Mouse (Mus musculus) limb, embryonic 10.5 days (tissue): ENCODE data around the gene Klhl31. TPM values are rescaled to one million over a fixed set of nuclear protein-coding genes. Genes with fewer than 3 reads are reported as not detected.

Experiments used
- DNase-seq: peaks from one replicate; pipeline ENCODE4 v3.0.0-alpha.2; 2017; ENCODE audit warnings: low spot score
- H3K27ac ChIP-seq: fragments of 300-500 bp; sonication (generic); 2 replicates; pipeline ENCODE4 v1.5.1; 2016; ENCODE audit warnings: mild to moderate bottlenecking
- H3K27me3 ChIP-seq: fragments of 300-500 bp; sonication (generic); 2 replicates; pipeline ENCODE4 v1.6.1; 2016; ENCODE audit warnings: low read depth, mild to moderate bottlenecking; ENCODE audit not compliant: poor library complexity, severe bottlenecking
- H3K36me3 ChIP-seq: fragments of 300-500 bp; sonication (generic); 2 replicates; pipeline ENCODE4 v1.6.1; 2016; ENCODE audit warnings: mild to moderate bottlenecking, moderate library complexity
- H3K4me1 ChIP-seq: fragments of 300-500 bp; sonication (generic); 2 replicates; pipeline ENCODE4 v1.6.1; 2016
- H3K4me3 ChIP-seq: fragments of 300-500 bp; sonication (generic); 2 replicates; pipeline ENCODE4 v1.5.1; 2016; ENCODE audit warnings: mild to moderate bottlenecking, moderate library complexity
- H3K9me3 ChIP-seq: fragments of 300-500 bp; sonication (generic); replicated peaks from 2 replicates; pipeline ENCODE4 v1.6.1; 2016; ENCODE audit warnings: mild to moderate bottlenecking
- WGBS: fragments of 180-500 bp; shearing (Covaris S2); methylation state at CpG from one replicate; pipeline ENCODE4 v1.1.7; 2016; 5-methylcytosine and 5-hydroxymethylcytosine counted together
- polyA plus RNA-seq: library from polyadenylated mRNA; unstranded; fragments of >200 nt; fragmentation: Nextera tagmentation; extraction: Ambion mirVana; gene quantifications from 2 replicates; pipeline ENCODE4 v1.2.1, GENCODE M21; 2016

Klhl31 gene
- polyA plus RNA-seq, 1 experiment from 2014 or later, result 0.61 TPM

DNA sequence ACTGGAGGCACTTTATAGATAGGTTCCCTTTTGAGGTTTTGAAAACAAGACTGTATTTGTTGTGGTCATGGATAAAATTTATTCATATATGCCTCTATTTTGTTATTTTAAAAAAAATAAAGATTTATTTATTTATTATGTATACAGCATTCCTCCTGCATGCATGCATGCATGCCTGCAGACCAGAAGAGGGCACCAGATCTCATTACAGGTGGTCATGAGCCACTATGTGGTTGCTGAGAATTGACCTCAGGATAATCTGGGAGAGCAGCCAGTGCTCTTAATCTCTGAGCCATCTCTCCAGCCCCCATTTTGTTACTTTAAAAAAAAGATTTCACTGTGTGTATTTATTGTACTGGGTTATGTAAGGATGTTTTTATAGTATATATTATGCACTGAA lies 25.5 kb upstream of the Klhl31 start:
- DNase-seq, result no peak

DNA sequence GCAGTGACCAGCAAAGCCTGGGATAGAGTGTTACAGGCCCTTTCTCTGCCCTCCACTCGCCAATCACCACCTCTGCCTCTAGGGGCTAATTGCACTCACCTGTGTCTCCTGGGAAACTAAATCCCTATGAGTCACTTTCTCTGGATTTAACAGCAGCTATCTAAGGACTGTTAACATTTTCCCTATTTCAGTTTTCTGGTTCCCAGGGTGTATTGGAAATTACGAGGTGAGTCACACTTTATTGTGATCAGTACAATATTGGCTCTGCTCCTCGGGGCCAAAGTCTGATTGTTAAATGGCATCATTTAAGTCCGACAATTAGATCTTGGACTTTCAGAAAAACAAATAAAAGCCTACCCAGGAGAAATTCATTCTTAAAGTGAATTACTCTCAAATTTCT lies 24.0 kb upstream of the Klhl31 start:
- H3K4me1 ChIP-seq, result no peaks in the 10 kb centered on the region
- 77% methylated on average over 4 of the region's 4 CpGs for WGBS

More for the DNA sequence above, 25.5 kb upstream of the Klhl31 start:
- no peaks in the 10 kb centered on the region for H3K9me3 ChIP-seq
- H3K4me1 ChIP-seq, result no peaks in the 10 kb centered on the region
- H3K36me3 ChIP-seq, result no peaks in the 10 kb centered on the region
- no peak overlapping the region for H3K27ac ChIP-seq
- H3K4me3 ChIP-seq, result no peak overlapping the region
- H3K27me3 ChIP-seq, result no peaks in the 10 kb centered on the region

DNA sequence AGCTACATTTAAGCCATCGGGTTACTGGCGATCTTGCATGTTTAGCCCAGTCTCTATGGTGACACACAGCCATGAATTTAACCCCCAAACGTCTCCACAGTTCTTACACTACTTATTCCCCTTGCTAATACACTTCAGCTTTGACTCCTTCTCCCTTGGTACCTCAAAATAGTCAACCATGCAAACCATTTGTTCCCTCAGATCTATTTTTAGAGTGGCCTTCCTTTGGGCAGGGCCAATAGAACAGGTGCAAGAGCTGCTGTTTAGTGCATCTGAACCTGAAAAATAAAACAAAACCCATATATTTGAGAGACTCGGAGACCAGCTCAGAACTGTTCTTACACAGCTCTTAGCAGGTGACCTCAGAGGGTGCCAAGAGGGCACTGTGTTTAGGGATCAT lies 20.4 kb upstream of the Klhl31 start:
- 82% methylated on average over 4 of the region's 4 CpGs for whole genome bisulfite sequencing
- no peaks in the 10 kb centered on the region for H3K36me3 ChIP-seq
- no peak for DNase-seq
- H3K27me3 ChIP-seq, result no peaks in the 10 kb centered on the region
- no peak overlapping the region for H3K4me3 ChIP-seq
- H3K27ac ChIP-seq, result no peak overlapping the region
- no peaks in the 10 kb centered on the region for H3K4me1 ChIP-seq
- H3K9me3 ChIP-seq, result no peaks in the 10 kb centered on the region

More for the DNA sequence above, 24.0 kb upstream of the Klhl31 start:
- H3K9me3 ChIP-seq, result no peaks in the 10 kb centered on the region
- no peaks in the 10 kb centered on the region for H3K36me3 ChIP-seq
- no peak for DNase-seq
- H3K27me3 ChIP-seq, result no peaks in the 10 kb centered on the region
- H3K27ac ChIP-seq, result no peak overlapping the region
- no peak overlapping the region for H3K4me3 ChIP-seq

DNA sequence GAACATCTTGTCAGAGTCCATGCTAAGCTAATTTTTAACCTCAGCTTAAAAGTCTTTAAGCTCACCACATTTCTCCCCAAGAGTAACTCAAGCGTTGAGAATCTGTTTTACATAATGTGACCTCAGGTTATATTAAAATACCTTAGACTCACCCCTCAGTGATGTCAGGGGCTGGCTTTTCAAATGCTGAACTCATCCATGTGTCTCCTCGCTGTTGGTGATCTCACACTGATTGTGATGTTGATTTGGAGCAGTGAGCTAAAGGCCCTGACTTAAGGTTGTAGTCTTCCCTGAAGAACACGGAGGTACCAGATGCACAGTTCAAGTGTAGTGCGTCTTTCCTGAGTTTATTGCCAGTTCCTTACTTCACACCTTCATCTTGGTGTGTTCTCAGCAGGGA lies 19.5 kb upstream of the Klhl31 start:
- DNase-seq, result no peak
- Histone ChIP-seq H3K36me3 (no peaks in the 10 kb centered on the region), H3K4me1 (no peaks in the 10 kb centered on the region), H3K27me3 (no peaks in the 10 kb centered on the region), H3K27ac (no peak overlapping the region), H3K4me3 (no peak overlapping the region), H3K9me3 (no peaks in the 10 kb centered on the region)
- WGBS, result 52% methylated on average over 4 of the region's 4 CpGs

DNA sequence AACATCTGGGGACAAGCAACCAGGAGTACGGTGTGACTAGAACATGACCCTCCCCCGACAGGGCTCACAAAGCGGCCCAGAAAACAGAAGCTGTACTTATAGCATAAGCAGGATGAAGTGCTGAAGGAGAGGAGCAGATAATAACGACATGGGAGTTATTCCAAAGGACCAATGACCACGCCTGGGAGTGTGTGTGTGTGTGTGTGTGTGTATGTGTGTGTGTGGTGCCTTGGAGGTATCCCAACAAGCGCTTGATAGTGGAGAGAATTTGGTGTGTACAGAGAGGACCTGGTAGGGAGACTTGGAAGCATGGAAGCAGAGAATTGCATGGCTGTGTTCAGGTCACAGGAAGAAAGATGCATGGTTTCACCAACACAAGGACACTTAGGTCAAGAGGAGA lies 18.5 kb upstream of the Klhl31 start:
- Histone ChIP-seq H3K9me3 (no peaks in the 10 kb centered on the region), H3K36me3 (no peaks in the 10 kb centered on the region), H3K4me3 (no peak overlapping the region), H3K4me1 (no peaks in the 10 kb centered on the region), H3K27me3 (no peaks in the 10 kb centered on the region), H3K27ac (no peak overlapping the region)
- 86% methylated on average over 6 of the region's 6 CpGs for WGBS
- no peak for DNase-seq

DNA sequence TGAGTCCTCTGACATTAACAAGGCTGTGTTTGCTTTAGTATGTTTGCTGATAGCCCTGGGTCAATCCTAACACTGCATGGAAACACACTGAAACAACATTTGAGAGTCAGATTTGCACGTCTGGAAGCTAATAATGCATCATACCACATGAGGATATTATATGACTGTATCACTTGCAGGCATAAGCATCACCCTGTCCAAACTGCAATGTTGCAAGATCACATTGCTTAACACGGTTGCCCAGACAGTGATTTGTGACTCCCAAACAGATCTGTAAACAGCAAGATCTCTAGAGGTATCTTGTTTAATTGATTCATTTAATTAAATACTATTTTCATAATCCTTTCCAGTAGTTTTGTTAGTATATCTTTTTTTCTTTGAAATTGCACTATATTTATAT lies 17.9 kb upstream of the Klhl31 start:
- Histone ChIP-seq H3K36me3 (no peaks in the 10 kb centered on the region), H3K4me1 (no peaks in the 10 kb centered on the region), H3K9me3 (no peaks in the 10 kb centered on the region), H3K27me3 (no peaks in the 10 kb centered on the region), H3K4me3 (no peak overlapping the region), H3K27ac (no peak overlapping the region)
- WGBS, result 87% methylated on average over 2 of the region's 2 CpGs
- DNase-seq, result no peak

DNA sequence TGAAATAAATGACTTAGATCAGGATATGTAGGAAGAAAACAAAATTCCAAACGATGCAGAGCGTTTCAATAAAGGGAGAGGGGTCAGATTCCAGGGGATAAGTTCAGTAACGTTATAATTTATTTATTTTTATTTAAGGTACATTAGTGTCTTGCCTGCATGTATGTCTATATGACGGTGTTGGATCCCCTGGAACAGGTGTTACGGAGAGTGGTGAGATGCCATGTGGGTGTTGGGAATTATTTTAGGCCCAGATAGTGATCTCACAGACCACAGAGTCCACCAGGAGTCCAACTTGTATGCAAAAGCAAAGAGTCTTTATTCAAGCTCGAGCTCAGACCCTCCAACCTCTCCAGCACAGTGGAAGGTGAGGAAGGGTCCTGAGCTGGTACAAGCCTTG lies 16.2 kb upstream of the Klhl31 start:
- no peaks in the 10 kb centered on the region for H3K4me1 ChIP-seq
- WGBS, result 93% methylated on average over 6 of the region's 6 CpGs
- DNase-seq, result no peak
- H3K27ac ChIP-seq, result no peak overlapping the region
- no peak overlapping the region for H3K4me3 ChIP-seq
- no peaks in the 10 kb centered on the region for H3K36me3 ChIP-seq
- H3K27me3 ChIP-seq, result no peaks in the 10 kb centered on the region
- no peaks in the 10 kb centered on the region for H3K9me3 ChIP-seq

DNA sequence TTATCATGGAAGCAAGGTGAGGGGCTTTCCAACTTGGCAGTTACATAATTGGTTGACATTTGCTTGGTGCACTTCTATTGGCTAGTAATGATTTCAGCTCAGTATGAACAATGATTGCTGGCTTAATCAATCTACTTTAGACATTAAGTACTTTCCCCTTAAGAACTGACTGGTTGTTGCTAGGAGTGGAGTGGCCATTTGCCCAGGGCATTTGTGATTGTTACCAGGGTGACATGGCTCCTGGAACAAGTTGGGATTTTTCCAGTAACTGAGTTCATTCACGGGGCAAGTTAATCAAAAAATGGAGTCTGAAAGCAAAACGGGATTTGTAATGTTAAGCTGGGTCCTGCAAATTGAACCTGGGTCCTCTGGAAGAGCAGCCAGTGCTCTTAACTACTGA lies 15.8 kb upstream of the Klhl31 start:
- no peaks in the 10 kb centered on the region for H3K36me3 ChIP-seq
- H3K27me3 ChIP-seq, result no peaks in the 10 kb centered on the region
- no peak for DNase-seq
- H3K4me3 ChIP-seq, result no peak overlapping the region
- WGBS, result 74% methylated on average over 2 of the region's 2 CpGs
- H3K9me3 ChIP-seq, result no peaks in the 10 kb centered on the region
- no peak overlapping the region for H3K27ac ChIP-seq
- no peaks in the 10 kb centered on the region for H3K4me1 ChIP-seq

DNA sequence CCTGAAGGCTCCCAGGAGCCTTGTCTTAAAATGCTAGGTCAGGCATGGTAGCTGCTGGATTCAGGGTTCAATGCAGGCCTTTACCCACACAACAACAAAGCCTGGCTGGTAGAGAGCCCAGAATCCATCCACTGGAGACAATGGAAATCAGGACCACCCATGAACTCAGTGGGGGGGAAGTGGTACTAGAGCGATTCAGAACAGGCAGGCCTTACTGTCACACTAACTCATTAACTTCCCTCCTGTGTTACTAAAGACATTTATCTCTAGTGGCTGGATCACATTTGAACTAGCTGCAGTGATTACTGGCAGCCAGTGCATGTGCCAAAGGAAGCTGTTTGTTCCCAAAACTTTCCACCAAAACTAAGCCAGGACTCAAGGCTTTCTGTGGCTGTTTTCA lies 13.4 kb upstream of the Klhl31 start:
- Histone ChIP-seq H3K36me3 (no peaks in the 10 kb centered on the region), H3K27ac (no peak overlapping the region), H3K4me1 (no peaks in the 10 kb centered on the region), H3K9me3 (no peaks in the 10 kb centered on the region), H3K4me3 (no peak overlapping the region), H3K27me3 (no peaks in the 10 kb centered on the region)
- WGBS, result 80% methylated on average over 1 of the region's 1 CpGs
- DNase-seq, result no peak

DNA sequence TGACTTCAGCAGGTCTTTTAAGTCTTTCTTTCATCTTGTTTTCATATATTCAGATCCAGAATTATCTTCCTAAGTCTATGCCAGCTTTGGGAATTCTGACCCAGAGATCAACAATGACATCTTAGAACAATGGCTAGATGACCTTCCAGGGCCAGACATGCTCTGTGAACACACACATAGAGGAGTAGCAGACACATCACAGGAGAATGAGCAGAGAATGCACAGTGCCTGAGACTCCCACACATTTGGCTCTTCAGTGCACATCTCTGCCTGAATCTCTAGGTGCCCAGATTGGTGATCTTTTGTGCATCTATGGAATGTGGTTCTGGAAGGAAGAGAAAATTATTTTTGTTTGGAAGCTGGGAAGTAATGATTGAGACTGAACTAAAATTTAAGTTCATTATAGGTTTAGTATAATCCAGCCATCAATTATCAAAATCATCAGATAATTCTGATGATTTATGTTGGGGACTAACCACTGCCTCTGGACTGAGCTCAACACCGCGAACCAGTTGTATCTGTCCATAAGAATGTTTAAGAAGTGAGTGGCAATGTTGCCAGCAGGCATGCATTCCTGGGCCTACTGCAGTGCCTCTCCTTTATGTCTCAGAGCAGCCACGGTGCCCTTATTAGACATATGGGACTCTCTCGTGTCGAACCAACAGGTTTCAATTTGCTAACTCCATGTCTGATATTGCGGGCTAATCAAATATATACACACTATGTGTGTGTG lies 12.8 kb upstream of the Klhl31 start:
- H3K4me3 ChIP-seq, result no peak overlapping the region
- no peaks in the 10 kb centered on the region for H3K36me3 ChIP-seq
- DNase-seq, result no peak
- H3K4me1 ChIP-seq, result no peaks in the 10 kb centered on the region
- WGBS, result 86% methylated on average over 6 of the region's 6 CpGs
- H3K27me3 ChIP-seq, result no peaks in the 10 kb centered on the region
- no peaks in the 10 kb centered on the region for H3K9me3 ChIP-seq
- no peak overlapping the region for H3K27ac ChIP-seq

DNA sequence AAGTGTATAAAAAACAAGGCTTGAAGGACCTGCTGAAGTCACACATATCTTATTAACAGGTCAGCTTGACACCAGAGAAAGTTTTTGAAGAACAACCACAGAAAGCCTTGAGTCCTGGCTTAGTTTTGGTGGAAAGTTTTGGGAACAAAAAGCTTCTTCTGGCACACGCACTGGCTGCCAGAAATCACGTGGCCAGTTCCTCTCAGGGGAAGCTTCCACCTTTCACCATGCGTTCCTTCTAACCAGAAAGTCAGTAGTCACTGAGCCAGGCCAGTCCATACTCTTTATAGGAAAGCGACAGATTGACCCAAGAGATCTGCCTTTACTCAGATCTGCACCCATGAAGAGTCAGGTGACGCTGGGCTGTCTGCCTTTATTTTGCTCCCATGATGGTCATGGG lies 12.1 kb upstream of the Klhl31 start:
- Histone ChIP-seq H3K4me1 (no peaks in the 10 kb centered on the region), H3K27ac (no peak overlapping the region), H3K9me3 (no peaks in the 10 kb centered on the region), H3K27me3 (no peaks in the 10 kb centered on the region), H3K4me3 (no peak overlapping the region), H3K36me3 (no peaks in the 10 kb centered on the region)
- DNase-seq, result no peak
- 87% methylated on average over 5 of the region's 5 CpGs for WGBS

DNA sequence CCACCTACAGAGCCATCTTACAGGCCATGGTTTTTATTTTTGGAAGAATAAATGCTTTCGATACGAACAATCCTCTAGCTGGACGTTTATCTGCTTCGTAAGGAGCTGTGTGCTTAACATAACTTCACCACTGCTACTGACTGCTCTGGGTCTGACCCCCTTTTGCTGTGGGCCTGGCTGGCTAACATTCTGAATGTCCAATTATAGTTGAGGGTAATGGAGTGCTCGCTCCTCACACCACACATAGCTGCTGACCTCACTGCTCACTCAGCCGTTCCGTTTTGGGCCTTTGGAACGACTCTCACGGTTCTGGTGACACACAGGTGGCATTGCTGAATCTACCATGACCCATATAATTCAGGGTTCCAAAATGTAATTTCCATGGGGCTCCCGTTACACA lies 7.6 kb upstream of the Klhl31 start:
- H3K4me3 ChIP-seq, result no peak overlapping the region
- WGBS, result 89% methylated on average over 10 of the region's 10 CpGs
- no peaks in the 10 kb centered on the region for H3K4me1 ChIP-seq
- H3K9me3 ChIP-seq, result no peaks in the 10 kb centered on the region
- no peaks in the 10 kb centered on the region for H3K27me3 ChIP-seq
- no peak for DNase-seq
- H3K36me3 ChIP-seq, result no peaks in the 10 kb centered on the region
- no peak overlapping the region for H3K27ac ChIP-seq

DNA sequence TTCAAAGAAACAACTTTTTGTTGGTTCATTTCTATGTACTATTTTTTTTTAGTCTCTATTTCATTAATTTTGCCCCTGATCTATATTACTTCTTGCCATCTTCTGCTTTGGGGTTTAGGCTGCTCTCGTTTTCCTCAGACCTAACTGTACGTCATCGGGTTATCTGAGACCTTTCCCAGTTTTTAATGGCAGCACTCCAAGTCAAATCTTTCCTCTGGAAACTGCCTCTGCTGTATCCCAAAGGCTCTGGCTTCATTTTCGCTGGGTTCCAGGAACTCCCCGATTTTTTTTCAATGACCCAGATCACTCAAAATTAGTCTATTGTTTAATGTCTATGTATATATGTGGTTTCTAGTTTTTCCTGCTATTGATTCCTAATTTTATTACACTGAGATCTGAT lies 6.6 kb upstream of the Klhl31 start:
- Histone ChIP-seq H3K4me1 (no peaks in the 10 kb centered on the region), H3K27ac (no peak overlapping the region), H3K36me3 (no peaks in the 10 kb centered on the region), H3K27me3 (no peaks in the 10 kb centered on the region), H3K4me3 (no peak overlapping the region), H3K9me3 (no peaks in the 10 kb centered on the region)
- 83% methylated on average over 5 of the region's 5 CpGs for WGBS
- no peak for DNase-seq

DNA sequence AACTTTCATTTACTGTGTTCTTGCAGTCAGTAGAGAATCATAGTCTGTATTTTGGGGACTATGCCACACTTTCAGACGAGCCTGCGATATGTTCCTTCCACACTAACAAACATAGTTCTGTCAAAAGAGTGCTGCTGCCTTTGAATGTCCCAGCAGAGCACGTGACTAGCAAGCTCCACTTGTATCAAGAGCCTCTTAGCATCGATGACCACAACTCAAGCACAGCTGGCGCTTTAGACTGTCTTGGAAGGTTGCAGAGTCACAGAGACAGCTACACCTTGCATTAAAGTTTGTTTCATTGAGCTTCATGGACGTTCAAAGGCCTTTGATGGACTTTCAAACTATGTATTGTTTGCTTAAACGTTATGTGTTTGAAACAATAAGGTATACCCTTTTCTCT lies 5.5 kb upstream of the Klhl31 start:
- Histone ChIP-seq H3K36me3 (no peaks in the 10 kb centered on the region), H3K4me3 (no peak overlapping the region), H3K9me3 (no peaks in the 10 kb centered on the region), H3K4me1 (no peaks in the 10 kb centered on the region), H3K27ac (no peak overlapping the region), H3K27me3 (no peaks in the 10 kb centered on the region)
- WGBS, result 89% methylated on average over 7 of the region's 7 CpGs
- DNase-seq, result no peak
